Mouse (Mus musculus) stomach, embryonic 16.5 days (tissue): ENCODE data around the gene Degs1. TPM values are rescaled to one million over a fixed set of nuclear protein-coding genes. Genes with fewer than 3 reads are reported as not detected.
A peak's percentile ranks its signal among the peaks of the same experiment; 100 is the strongest.

Source experiments
- ATAC-seq: fragments of 200-750 bp; cut with Nextera tagmentation; 2 replicates; pipeline ENCODE4 v1.8.0; 2017; ENCODE audit warnings: moderate number of reproducible peaks, moderate TSS enrichment; ENCODE audit not compliant: insufficient read depth, low FRiP score
- H3K27ac ChIP-seq: fragments of 300-500 bp; sonication (generic); 2 replicates; pipeline ENCODE4 v1.5.1; 2014; ENCODE audit warnings: low read length
- H3K27me3 ChIP-seq: fragments of 300-500 bp; sonication (generic); 2 replicates; pipeline ENCODE4 v1.6.1; 2014; ENCODE audit warnings: low read length, control low read depth, mixed read lengths; ENCODE audit not compliant: control insufficient read depth, insufficient read depth
- H3K36me3 ChIP-seq: fragments of 300-500 bp; sonication (generic); 2 replicates; pipeline ENCODE4 v1.6.1; 2014; ENCODE audit warnings: low read length; ENCODE audit not compliant: control insufficient read depth, insufficient read depth
- H3K4me1 ChIP-seq: fragments of 300-500 bp; sonication (generic); 2 replicates; pipeline ENCODE4 v1.6.1; 2014; ENCODE audit warnings: low read length, control low read depth, mixed read lengths; ENCODE audit not compliant: control insufficient read depth, insufficient read depth
- H3K4me2 ChIP-seq: fragments of 300-500 bp; sonication (generic); 2 replicates; pipeline ENCODE4 v1.6.1; 2014; ENCODE audit warnings: low read depth, low read length, mixed read lengths
- H3K4me3 ChIP-seq: fragments of 300-500 bp; sonication (generic); replicated peaks from 2 replicates; pipeline ENCODE4 v1.5.1; 2014; ENCODE audit warnings: mild to moderate bottlenecking, low read length
- H3K9ac ChIP-seq: fragments of 300-500 bp; sonication (generic); 2 replicates; pipeline ENCODE4 v1.6.1; 2014; ENCODE audit warnings: low read length
- H3K9me3 ChIP-seq: fragments of 300-500 bp; sonication (generic); replicated peaks from 2 replicates; pipeline ENCODE4 v1.6.1; 2016; ENCODE audit warnings: low read length, control low read depth; ENCODE audit not compliant: control insufficient read depth
- WGBS: fragments of 180-500 bp; shearing (Covaris S2); extraction: QIAGEN DNeasy Blood & Tissue Kit; methylation state at CpG from one replicate; pipeline ENCODE4 v1.1.7; 2014; 5-methylcytosine and 5-hydroxymethylcytosine counted together
- polyA plus RNA-seq: library from polyadenylated mRNA; unstranded; fragments of >200 nt; fragmentation: Nextera tagmentation; extraction: Ambion mirVana; gene quantifications from 2 replicates; pipeline ENCODE4 v1.2.1, GENCODE M21; 2015

The Degs1 gene
- polyA plus RNA-seq, 1 experiment from 2014 or later, result 146 TPM

DNA sequence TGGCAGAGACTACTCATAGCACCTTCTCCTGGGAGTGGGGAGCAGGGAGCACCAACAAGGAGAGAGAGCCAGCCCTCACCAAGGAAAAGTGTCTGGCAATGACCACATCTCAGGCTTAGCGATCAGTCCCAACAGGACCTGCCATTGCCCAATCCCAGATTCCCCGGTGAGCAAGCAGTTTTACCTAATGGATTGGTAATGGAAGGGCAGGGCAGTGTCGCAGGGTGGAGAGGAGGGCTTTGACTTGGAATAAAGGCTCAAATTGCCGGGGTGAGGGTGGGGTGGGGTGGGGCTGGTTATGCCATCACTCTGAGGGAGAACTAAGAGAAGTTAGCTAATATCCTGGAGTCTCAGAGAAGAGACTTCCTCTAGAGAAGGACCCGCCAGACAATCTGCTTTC is 11.0 kb downstream of the Degs1 start:
- no peak overlapping the region for H3K27ac ChIP-seq
- H3K27me3 ChIP-seq, result no peaks in the 10 kb centered on the region
- H3K9ac ChIP-seq, result no peak overlapping the region
- H3K4me2 ChIP-seq, result no peak overlapping the region
- H3K4me3 ChIP-seq, result no peak overlapping the region
- no peaks in the 10 kb centered on the region for H3K9me3 ChIP-seq
- no peaks in the 10 kb centered on the region for H3K36me3 ChIP-seq
- H3K4me1 ChIP-seq, result no peaks in the 10 kb centered on the region; the same call in 1 of the 2 replicates
- 61% methylated on average over 5 of the region's 5 CpGs for WGBS
- no peak for ATAC-seq

DNA sequence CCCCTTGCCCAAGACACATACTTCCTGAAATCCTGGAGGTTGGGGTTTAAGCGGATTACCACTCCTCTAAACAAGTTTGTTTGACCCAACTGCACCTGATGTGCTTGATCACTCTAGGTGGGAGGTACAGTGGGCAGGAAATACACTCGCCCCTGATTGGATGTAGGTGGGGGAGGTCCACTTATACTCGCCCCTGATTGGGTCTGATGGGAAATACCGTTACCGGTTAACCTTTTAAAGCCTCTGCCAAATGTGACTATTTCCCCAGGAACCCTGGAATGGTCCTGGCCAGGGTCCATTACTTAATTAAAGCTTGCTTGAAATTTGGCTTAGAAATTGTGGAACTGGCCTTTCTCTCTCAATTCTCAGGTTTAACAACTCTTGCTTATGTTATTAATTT is 11.5 kb downstream of the Degs1 start:
- no peaks in the 10 kb centered on the region for H3K27me3 ChIP-seq
- 82% methylated on average over 5 of the region's 5 CpGs for WGBS
- no peaks in the 10 kb centered on the region for H3K9me3 ChIP-seq
- H3K4me3 ChIP-seq, result no peak overlapping the region
- no peaks in the 10 kb centered on the region for H3K36me3 ChIP-seq
- no peaks in the 10 kb centered on the region; the same call in 1 of the 2 replicates for H3K4me1 ChIP-seq
- H3K9ac ChIP-seq, result no peak overlapping the region
- no peak overlapping the region for H3K27ac ChIP-seq
- H3K4me2 ChIP-seq, result no peak overlapping the region
- no peak for ATAC-seq

DNA sequence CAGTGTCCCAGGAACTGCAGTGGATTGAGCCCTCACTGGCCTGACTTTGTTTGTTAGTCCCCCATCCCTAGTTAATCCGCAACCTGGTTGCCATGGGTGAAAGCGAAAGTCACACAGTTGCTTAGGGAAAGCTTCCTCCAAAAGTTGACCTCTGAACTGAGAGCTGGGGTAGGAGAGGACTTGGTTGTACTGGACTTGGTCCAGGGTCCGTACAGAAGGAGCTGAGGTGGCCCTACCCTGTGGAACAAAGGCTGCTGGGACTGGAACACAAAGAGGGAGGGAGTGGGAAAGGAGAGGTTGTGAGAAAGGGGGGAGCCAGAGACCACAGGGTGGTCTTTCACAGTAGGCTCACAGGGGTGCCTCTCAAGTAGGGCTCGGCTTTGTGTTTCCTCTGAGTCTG is 14.3 kb downstream of the Degs1 start:
- Histone ChIP-seq H3K9me3 (no peaks in the 10 kb centered on the region), H3K27ac (no peak overlapping the region), H3K4me3 (no peak overlapping the region), H3K9ac (no peak overlapping the region), H3K27me3 (no peaks in the 10 kb centered on the region), H3K36me3 (no peaks in the 10 kb centered on the region), H3K4me2 (no peak overlapping the region), H3K4me1 (no peaks in the 10 kb centered on the region)
- 55% methylated on average over 4 of the region's 4 CpGs for WGBS
- peak; percentile 62 for ATAC-seq

DNA sequence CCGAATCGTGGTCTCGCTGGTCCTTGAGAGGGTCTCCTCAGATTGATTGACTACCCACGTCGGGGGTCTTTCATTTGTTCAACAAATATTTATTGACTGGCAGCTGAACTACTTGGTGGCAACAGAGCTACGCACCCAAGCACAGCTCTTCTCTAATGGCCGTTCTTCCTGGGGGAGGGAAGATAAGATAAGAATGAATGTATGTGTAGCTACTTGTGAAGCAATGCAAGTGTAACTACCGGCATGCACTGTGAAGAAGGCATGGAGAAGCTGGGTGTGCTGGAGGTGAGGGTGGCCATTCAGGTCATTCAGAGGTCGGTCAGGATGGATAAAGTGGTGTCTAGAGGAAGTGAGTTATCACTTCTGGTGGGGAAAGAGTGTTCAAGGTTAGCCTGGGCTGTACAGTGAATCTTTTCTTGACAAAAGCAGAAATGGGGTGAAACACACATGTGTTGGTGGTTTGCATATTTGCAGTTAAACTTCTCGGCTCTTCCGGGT is 16.5 kb downstream of the Degs1 start:
- no peaks in the 10 kb centered on the region for H3K36me3 ChIP-seq
- ATAC-seq, result no peak
- H3K27me3 ChIP-seq, result no peaks in the 10 kb centered on the region
- H3K4me1 ChIP-seq, result no peaks in the 10 kb centered on the region
- no peak overlapping the region for H3K9ac ChIP-seq
- 78% methylated on average over 11 of the region's 11 CpGs for WGBS
- no peak overlapping the region for H3K4me2 ChIP-seq
- no peak overlapping the region for H3K27ac ChIP-seq
- H3K9me3 ChIP-seq, result no peaks in the 10 kb centered on the region
- H3K4me3 ChIP-seq, result no peak overlapping the region

DNA sequence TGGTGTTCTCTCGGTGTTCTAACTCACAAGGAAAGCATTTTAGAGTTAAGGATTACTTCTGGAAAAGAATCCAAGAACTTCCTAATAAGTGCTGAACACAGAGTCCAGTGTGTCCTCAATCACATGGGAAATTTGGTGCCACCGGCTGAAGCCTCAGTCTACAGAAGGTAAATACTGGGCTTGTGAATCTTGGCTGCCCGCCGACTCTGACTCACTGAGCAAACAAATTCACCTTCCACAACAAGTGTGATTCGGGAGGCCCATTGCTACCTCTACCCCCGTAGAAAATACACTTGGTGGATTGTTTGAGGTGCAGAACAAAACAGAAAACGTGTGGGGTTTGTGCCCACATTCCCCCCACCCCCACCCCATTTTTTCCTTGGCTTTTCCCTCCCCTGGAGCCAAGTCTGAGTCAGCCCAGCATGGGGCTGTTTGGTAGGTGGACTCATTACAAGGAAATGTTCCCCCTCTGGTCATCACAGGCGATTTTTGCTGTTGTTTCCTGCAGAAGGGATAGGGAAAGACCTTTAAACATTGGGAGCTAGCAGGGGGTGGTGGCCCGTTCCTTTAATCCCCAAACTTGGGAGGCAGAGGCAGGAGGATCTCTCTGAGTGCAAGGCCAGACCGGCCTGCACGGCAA is 26.4 kb downstream of the Degs1 start:
- 61% methylated on average over 11 of the region's 11 CpGs for WGBS
- Histone ChIP-seq H3K27me3 (no peaks in the 10 kb centered on the region), H3K4me1 (no peaks in the 10 kb centered on the region), H3K9me3 (no peaks in the 10 kb centered on the region), H3K9ac (no peak overlapping the region), H3K27ac (peak overlapping the region; percentile 83), H3K4me3 (no peak overlapping the region), H3K36me3 (no peaks in the 10 kb centered on the region), H3K4me2 (no peak overlapping the region)
- peak; percentile 91 for ATAC-seq

DNA sequence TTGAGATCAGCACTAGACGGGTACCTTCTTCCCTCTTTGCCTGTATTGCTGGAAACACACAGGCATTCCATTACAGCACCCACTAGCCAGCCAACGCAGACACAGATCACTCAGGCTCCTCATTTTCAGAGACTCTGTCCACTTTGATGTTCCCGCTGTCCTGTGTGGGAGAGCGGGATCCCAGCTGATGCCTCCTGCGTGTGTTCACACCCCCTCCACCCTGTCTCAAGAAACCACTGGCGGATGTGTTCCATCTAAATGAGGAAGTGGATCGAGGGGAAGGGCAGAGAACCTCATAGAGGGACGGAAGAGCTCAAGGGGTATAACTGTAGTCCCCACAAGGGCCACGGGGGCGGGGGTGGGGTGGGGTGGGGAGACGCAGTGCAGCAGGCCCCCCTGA is 27.6 kb downstream of the Degs1 start:
- Histone ChIP-seq H3K4me3 (no peak overlapping the region), H3K4me1 (no peaks in the 10 kb centered on the region), H3K27ac (no peak overlapping the region), H3K9ac (no peak overlapping the region), H3K9me3 (no peaks in the 10 kb centered on the region), H3K4me2 (no peak overlapping the region), H3K27me3 (no peaks in the 10 kb centered on the region), H3K36me3 (no peaks in the 10 kb centered on the region)
- 76% methylated on average over 11 of the region's 11 CpGs for WGBS
- 0 out of 2 replicates have a peak, but pooled peaks have one; percentile 3 for ATAC-seq

DNA sequence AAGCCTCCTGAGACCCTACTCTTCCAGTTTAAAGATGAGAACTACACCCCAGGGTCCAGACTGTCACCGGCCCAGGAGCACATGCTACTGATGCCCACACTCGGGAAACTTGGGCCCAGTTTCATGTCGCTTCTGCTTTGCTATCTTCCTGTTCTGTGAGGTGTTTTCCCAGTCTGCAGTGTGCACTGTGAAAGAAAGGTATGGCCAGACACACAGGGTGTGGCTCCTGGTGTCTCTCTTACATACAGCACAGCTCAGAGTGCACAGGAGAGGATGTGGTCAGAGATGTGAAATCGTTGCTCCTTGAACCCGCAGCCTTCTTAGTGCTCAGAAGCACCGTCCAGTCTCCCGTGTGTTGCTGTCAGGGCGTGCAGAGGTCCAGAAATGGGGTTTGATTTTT is 28.0 kb downstream of the Degs1 start:
- Histone ChIP-seq H3K9me3 (no peaks in the 10 kb centered on the region), H3K4me2 (no peak overlapping the region), H3K27me3 (no peaks in the 10 kb centered on the region), H3K4me1 (no peaks in the 10 kb centered on the region), H3K27ac (no peak overlapping the region), H3K36me3 (no peaks in the 10 kb centered on the region), H3K4me3 (no peak overlapping the region), H3K9ac (no peak overlapping the region)
- ATAC-seq, result no peak
- WGBS, result 80% methylated on average over 8 of the region's 8 CpGs

DNA sequence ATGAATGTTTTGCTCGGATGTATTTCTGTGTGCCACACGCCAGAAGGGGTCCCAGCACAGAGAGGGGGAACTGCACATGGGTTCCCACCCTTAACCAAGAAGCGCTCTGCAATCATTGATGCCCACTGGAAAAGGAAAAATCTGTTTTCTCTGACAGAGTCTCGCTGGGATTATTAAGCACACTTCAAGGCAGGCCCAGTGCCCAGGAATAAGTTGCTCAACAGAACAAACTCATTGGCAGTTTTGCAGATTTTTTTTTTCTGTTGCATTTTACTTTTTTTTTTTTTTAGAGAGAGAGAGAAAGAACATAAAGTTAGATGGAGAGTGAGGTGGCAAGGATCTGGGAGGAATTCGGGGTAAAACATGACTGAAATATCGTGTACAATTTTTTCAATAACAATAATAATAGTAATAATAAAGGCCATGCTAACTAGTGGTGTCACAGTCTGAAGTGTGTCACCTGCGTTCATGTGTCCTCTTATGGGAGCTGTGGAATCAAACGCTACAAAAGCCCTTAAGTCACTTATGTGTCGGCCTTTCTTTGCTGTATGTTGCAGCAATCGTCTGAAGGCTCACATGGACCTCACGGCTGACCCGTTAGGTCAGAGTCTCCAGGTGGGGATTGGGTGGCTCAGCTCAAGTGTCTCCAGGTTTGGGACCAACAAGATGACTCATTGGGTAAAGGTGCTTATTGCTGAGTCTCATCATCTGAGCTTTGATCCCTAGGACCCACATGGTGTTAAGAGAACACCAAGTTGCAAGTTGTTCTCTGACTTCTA is 28.7 kb downstream of the Degs1 start:
- Histone ChIP-seq H3K27me3 (no peaks in the 10 kb centered on the region), H3K4me1 (no peaks in the 10 kb centered on the region), H3K4me3 (no peak overlapping the region), H3K9ac (no peak overlapping the region), H3K4me2 (no peak overlapping the region), H3K27ac (no peak overlapping the region), H3K36me3 (no peaks in the 10 kb centered on the region), H3K9me3 (no peaks in the 10 kb centered on the region)
- WGBS, result 86% methylated on average over 12 of the region's 12 CpGs
- no peak for ATAC-seq

DNA sequence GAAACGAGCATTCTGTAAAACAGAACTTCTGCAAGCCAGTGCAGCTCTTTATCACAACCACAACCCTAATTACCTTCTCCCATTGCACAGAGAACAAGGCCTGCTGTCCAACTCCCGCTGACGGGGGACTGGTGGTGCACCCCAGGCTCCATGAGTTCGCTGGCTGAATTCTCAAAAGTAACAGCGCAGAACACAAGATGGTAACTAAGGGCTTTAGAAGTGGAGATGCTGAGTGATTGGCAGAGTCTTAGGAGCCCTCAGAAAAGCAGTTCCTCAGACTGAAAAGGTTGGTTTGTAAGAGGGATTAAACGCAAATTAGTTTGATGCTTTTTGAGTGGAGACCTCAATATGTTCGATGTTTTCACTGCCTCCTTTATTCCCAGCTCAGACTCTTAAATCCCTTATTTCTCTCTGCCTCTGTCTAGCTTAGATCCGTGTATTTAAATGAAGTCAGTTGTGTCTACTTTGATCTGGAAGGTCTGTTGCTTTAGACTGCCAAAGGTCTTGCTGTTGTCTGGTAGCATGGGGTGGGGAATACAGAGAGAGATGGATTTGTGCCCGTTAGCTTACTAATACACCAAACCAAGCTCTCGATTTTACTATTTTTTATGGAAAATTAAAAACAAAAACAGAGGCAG is 30.0 kb downstream of the Degs1 start:
- Histone ChIP-seq H3K9ac (no peak overlapping the region), H3K4me1 (no peaks in the 10 kb centered on the region), H3K36me3 (no peaks in the 10 kb centered on the region), H3K4me3 (no peak overlapping the region), H3K27me3 (no peaks in the 10 kb centered on the region), H3K4me2 (no peak overlapping the region), H3K9me3 (no peaks in the 10 kb centered on the region), H3K27ac (no peak overlapping the region)
- no peak for ATAC-seq
- 77% methylated on average over 10 of the region's 10 CpGs for WGBS
